Mouse (Mus musculus): Measurements from ENCODE around the gene Zdhhc5. TPM values are rescaled to one million over a fixed set of nuclear protein-coding genes. Genes with fewer than 3 reads are reported as not detected.

Gene Zdhhc5
- total RNA-seq, 2 experiments from 2014 or later = 37.4 to 38.1 TPM

GRCm38 (mm10) chr2:84646138-84646537 lies 68.8 kb downstream of the Zdhhc5 start:
- DNase-seq (ENCODE audit: low spot score in 2 of 2) = no peak
- H3K4me3 ChIP-seq = no peak overlapping the region
- no peak for TF ChIP-seq CTCF (conservative IDR thresholded peaks at IDR 0.05)
- H3K27ac ChIP-seq = no peak overlapping the region

- no peak for DNase-seq (ENCODE audit: low spot score in 2 of 2)
- H3K4me3 ChIP-seq = no peak overlapping the region
- no peak overlapping the region for H3K27ac ChIP-seq
- no peak for TF ChIP-seq CTCF (conservative IDR thresholded peaks at IDR 0.05)
Observed at GRCm38 (mm10) chr2:84640833-84641232, 74.1 kb downstream of the Zdhhc5 start.

GRCm38 (mm10) chr2:84638428-84639220 lies 76.4 kb downstream of the Zdhhc5 start:
- Histone ChIP-seq H3K27ac (peak overlapping the region; percentile 95), H3K4me3 (no peak overlapping the region)
- no peak for DNase-seq (ENCODE audit: low spot score in 2 of 2)
- TF ChIP-seq CTCF (conservative IDR thresholded peaks at IDR 0.05) = no peak

Small RNA genes within 50 kb of the gene (microRNA-seq; reads per million reads assigned to microRNA genes)
- 1,710 to 2,217 reads per million in 2 experiments for gene Mir130a

Other genes with a start within 250 kb of the Zdhhc5 start
- gene Tfpi, start 238.4 kb downstream of the Zdhhc5 start, total RNA-seq (2021) = 1 to 10 TPM; 3.6 TPM
- gene Ctnnd1, start 64.4 kb downstream of the Zdhhc5 start, total RNA-seq (2021) = 10 to 100 TPM; 43.3 to 52.9 TPM
- not detected for gene Btbd18, start 56.1 kb downstream of the Zdhhc5 start, total RNA-seq (2021)
- 10 to 100 TPM; 21.7 to 26.3 TPM for gene Selenoh, start 44.4 kb downstream of the Zdhhc5 start, total RNA-seq (2021)
- 1 to 10 TPM; 3.3 to 9.9 TPM for gene Gm28635, start 37.1 kb downstream of the Zdhhc5 start, total RNA-seq (2021)
- gene Med19, start 36.8 kb downstream of the Zdhhc5 start, total RNA-seq (2021) = 10 to 100 TPM; 31.4 to 31.8 TPM
- gene Tmx2, start 36.0 kb downstream of the Zdhhc5 start, total RNA-seq (2021) = 100 to 1,000 TPM; 231 to 240 TPM
- gene Clp1, start 12.2 kb upstream of the Zdhhc5 start, total RNA-seq (2021) = 1 to 10 TPM; 8.1 to 8.8 TPM
- 10 to 100 TPM; 90.0 to 93.4 TPM for gene Ypel4, start 18.9 kb upstream of the Zdhhc5 start, total RNA-seq (2021)
- gene Gm19426, start 28.5 kb upstream of the Zdhhc5 start, total RNA-seq (2021) = 1 to 10 TPM; 1.6 to 2.5 TPM
- gene Serping1, start 60.3 kb upstream of the Zdhhc5 start, total RNA-seq (2021) = 1 to 10 TPM; 7.4 to 8.4 TPM
- gene Ube2l6, start 83.6 kb upstream of the Zdhhc5 start, total RNA-seq (2021) = 1 to 10 TPM; 6.0 to 6.1 TPM
- gene Smtnl1, start 107.5 kb upstream of the Zdhhc5 start, total RNA-seq (2021) = not detected
- 10 to 100 TPM; 48.7 to 57.5 TPM for gene Timm10, start 111.8 kb upstream of the Zdhhc5 start, total RNA-seq (2021)
- under 1 TPM; 0.27 to 0.79 TPM for gene Slc43a1, start 123.7 kb upstream of the Zdhhc5 start, total RNA-seq (2021)
- 10 to 100 TPM; 85.9 to 88.8 TPM for gene Rtn4rl2, start 171.5 kb upstream of the Zdhhc5 start, total RNA-seq (2021)
- gene Slc43a3, start 221.4 kb upstream of the Zdhhc5 start, total RNA-seq (2021) = under 1 TPM; 0.61 to 0.84 TPM